Mouse (Mus musculus) right cerebral cortex, postnatal 10 days (tissue): ENCODE measurements at regions not wholly inside any gene's neighbourhood (a gene's known extent, or its start where the extent isn't known, plus 50 kb on each side); places are given as distances from the start of the nearest gene placed in this dataset.
"Not testable (repeated sequence)": the region's sequence is repeated elsewhere in the genome, so short reads cannot be mapped to it uniquely, and the experiment has no call there.

Experiments used
- DNase-seq, 2 experiments: peaks; one replicate each; pipeline ENCODE4 v3.0.0; 2021; ENCODE audit warnings: low spot score in 2 of 2

- no peak for DNase-seq
Observed at GRCm38 (mm10) chr3:151931656-151932055, 94.2 kb upstream of the Ptgfr start.

GRCm38 (mm10) chr3:151931096-151931495 is 93.7 kb upstream of the Ptgfr start:
- no peak for DNase-seq

GRCm38 (mm10) chr3:151914010-151914513 is 76.6 kb upstream of the Ptgfr start:
- DNase-seq: peak; percentile 27 to 40

- not testable (repeated sequence) for DNase-seq
Observed at GRCm38 (mm10) chr3:151912292-151912691, 74.9 kb upstream of the Ptgfr start.

- no peak for DNase-seq
Observed at GRCm38 (mm10) chr3:151910851-151911250, 73.4 kb upstream of the Ptgfr start.

- DNase-seq: no peak
Observed at GRCm38 (mm10) chr3:151909344-151909743, 71.9 kb upstream of the Ptgfr start.

GRCm38 (mm10) chr3:151908886-151909285 is 71.5 kb upstream of the Ptgfr start:
- no peak for DNase-seq

GRCm38 (mm10) chr3:151905775-151906174 is 68.3 kb upstream of the Ptgfr start:
- DNase-seq: no peak

- no peak for DNase-seq
Observed at GRCm38 (mm10) chr3:151903169-151903568, 65.7 kb upstream of the Ptgfr start.

- no peak for DNase-seq
Observed at GRCm38 (mm10) chr3:151902216-151902827, 64.9 kb upstream of the Ptgfr start.

GRCm38 (mm10) chr3:151899676-151900075 is 62.2 kb upstream of the Ptgfr start:
- no peak for DNase-seq

- no peak for DNase-seq
Observed at GRCm38 (mm10) chr3:151899094-151899493, 61.7 kb upstream of the Ptgfr start.

GRCm38 (mm10) chr3:151896320-151896719 is 58.9 kb upstream of the Ptgfr start:
- DNase-seq: no peak

- no peak for DNase-seq
Observed at GRCm38 (mm10) chr3:151894712-151895111, 57.3 kb upstream of the Ptgfr start.

GRCm38 (mm10) chr3:151893421-151894235 is 56.2 kb upstream of the Ptgfr start:
- DNase-seq: no peak

- peak; percentile 56 to 63 for DNase-seq
Observed at GRCm38 (mm10) chr3:151891760-151892253, 54.4 kb upstream of the Ptgfr start.

GRCm38 (mm10) chr3:151891336-151891735 is 53.9 kb upstream of the Ptgfr start:
- no peak for DNase-seq

- DNase-seq: no peak
Observed at GRCm38 (mm10) chr3:151889738-151890137, 52.3 kb upstream of the Ptgfr start.
